Mouse (Mus musculus) hindbrain, postnatal 0 days (tissue): ENCODE data around the gene Ppp1r18. TPM values are rescaled to one million over a fixed set of nuclear protein-coding genes. Genes with fewer than 3 reads are reported as not detected.

Source experiments
- ATAC-seq: fragments of 200-750 bp; cut with Nextera tagmentation; 2 replicates; pipeline ENCODE4 v1.8.0; 2017; ENCODE audit warnings: mild to moderate bottlenecking, moderate TSS enrichment, moderate library complexity
- DNase-seq: peaks from one replicate; pipeline ENCODE4 v3.0.0-alpha.2; 2015; ENCODE audit warnings: low spot score
- H3K27ac ChIP-seq: fragments of 300-500 bp; sonication (generic); 2 replicates; pipeline ENCODE4 v1.5.1; 2014; ENCODE audit warnings: mild to moderate bottlenecking
- H3K27me3 ChIP-seq: fragments of 300-500 bp; sonication (generic); 2 replicates; pipeline ENCODE4 v1.6.1; 2014; ENCODE audit warnings: low read length, mixed read lengths; ENCODE audit not compliant: insufficient read depth
- H3K36me3 ChIP-seq: fragments of 300-500 bp; sonication (generic); 2 replicates; pipeline ENCODE4 v1.6.1; 2014; ENCODE audit warnings: low read length, mixed read lengths; ENCODE audit not compliant: insufficient read depth
- H3K4me1 ChIP-seq: fragments of 300-500 bp; sonication (generic); 2 replicates; pipeline ENCODE4 v1.6.1; 2014; ENCODE audit warnings: antibody characterized with exemption, low read length, mixed read lengths; ENCODE audit not compliant: insufficient read depth
- H3K4me2 ChIP-seq: fragments of 300-500 bp; sonication (generic); 2 replicates; pipeline ENCODE4 v1.6.1; 2014; ENCODE audit warnings: low read depth, mild to moderate bottlenecking, low read length, moderate library complexity, mixed read lengths
- H3K4me3 ChIP-seq: fragments of 300-500 bp; sonication (generic); 2 replicates; pipeline ENCODE4 v1.5.1; 2014; ENCODE audit warnings: low read length
- H3K9ac ChIP-seq: fragments of 300-500 bp; sonication (generic); replicated peaks from 2 replicates; pipeline ENCODE4 v1.6.1; 2014; ENCODE audit warnings: mild to moderate bottlenecking, low read length, moderate library complexity, mixed read lengths
- H3K9me3 ChIP-seq: fragments of 300-500 bp; sonication (generic); 2 replicates; pipeline ENCODE4 v1.6.1; 2016; ENCODE audit warnings: low read length, mixed read lengths
- CTCF ChIP-seq: IDR thresholded peaks from 2 replicates; pipeline ENCODE4 v1.5.1; 2016; ENCODE audit warnings: antibody characterized with exemption, control low read depth, low read depth
- WGBS: fragments of 180-500 bp; shearing (Covaris S2); extraction: QIAGEN DNeasy Blood & Tissue Kit; methylation state at CpG from one replicate; pipeline ENCODE4 v1.1.7; 2014; 5-methylcytosine and 5-hydroxymethylcytosine counted together
- polyA plus RNA-seq: library from polyadenylated mRNA; unstranded; fragments of >200 nt; fragmentation: Nextera tagmentation; extraction: Ambion mirVana; gene quantifications from 2 replicates; pipeline ENCODE4 v1.2.1, GENCODE M21; 2015
- total RNA-seq: library from RNA; depleted of rRNA; stranded (reverse); fragments of >200 nt; gene quantifications from 2 replicates; pipeline ENCODE4 v1.2.3, GENCODE M21; 2014

Gene Ppp1r18
- total and polyA plus RNA-seq, 2 experiments from 2014 or later: 18.4 to 34.3 TPM

GRCm38 (mm10) chr17:35866911-35867890, 1.8 kb downstream of the Ppp1r18 start:
- Histone ChIP-seq H3K9me3 (no peaks in the 10 kb centered on the region), H3K27ac (peak overlapping the region; percentile 95), H3K4me1 (peaks cover 19% of the 10 kb centered on the region), H3K9ac (peak overlapping the region; percentile 84), H3K4me3 (peak overlapping the region; percentile 56), H3K4me2 (peak overlapping the region; percentile 93), H3K27me3 (no peaks in the 10 kb centered on the region), H3K36me3 (no peaks in the 10 kb centered on the region)
- 8% methylated on average over 26 of the region's 26 CpGs for WGBS
- ATAC-seq: no peak
- peak; percentile 31; the same call in 1 of the 2 replicates for TF ChIP-seq CTCF
- DNase-seq: peak; percentile 33

- H3K4me3 ChIP-seq: peak overlapping the region; percentile 56
- H3K36me3 ChIP-seq: no peaks in the 10 kb centered on the region
- no peaks in the 10 kb centered on the region for H3K9me3 ChIP-seq
- peak overlapping the region; percentile 93 for H3K4me2 ChIP-seq
- TF ChIP-seq CTCF: no peak
- peak overlapping the region; percentile 95 for H3K27ac ChIP-seq
- ATAC-seq: no peak
- WGBS: 25% methylated on average over 16 of the region's 17 CpGs
- no peaks in the 10 kb centered on the region for H3K27me3 ChIP-seq
- peaks cover 19% of the 10 kb centered on the region for H3K4me1 ChIP-seq
- peak overlapping the region; percentile 84 for H3K9ac ChIP-seq
- DNase-seq: no peak
Measured at GRCm38 (mm10) chr17:35868165-35868820, 2.9 kb downstream of the Ppp1r18 start.

DNA sequence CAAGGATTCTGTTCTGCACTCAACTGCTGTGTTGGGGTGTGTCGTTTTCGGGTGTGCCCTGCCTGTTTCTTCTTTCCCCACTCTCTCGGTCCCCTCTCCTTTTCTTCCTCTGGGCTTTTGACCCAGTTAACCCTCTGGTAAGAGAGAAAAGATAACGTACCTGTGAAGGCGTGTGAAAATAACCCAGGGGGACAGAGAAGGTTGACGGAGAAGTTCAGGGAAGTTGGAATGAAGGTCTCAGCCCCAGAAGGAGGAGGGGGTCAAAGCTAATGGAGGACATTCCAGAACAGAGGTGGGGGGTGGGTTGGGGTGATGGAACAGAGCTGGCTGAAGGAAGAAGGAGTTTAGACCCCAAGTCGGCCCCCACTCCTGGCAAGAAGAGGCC, 3.6 kb downstream of the Ppp1r18 start:
- Histone ChIP-seq H3K27me3 (no peaks in the 10 kb centered on the region), H3K4me3 (peak overlapping the region; percentile 56), H3K36me3 (no peaks in the 10 kb centered on the region), H3K27ac (peak overlapping the region; percentile 95), H3K9me3 (no peaks in the 10 kb centered on the region), H3K4me1 (peaks cover 19% of the 10 kb centered on the region), H3K9ac (peak overlapping the region; percentile 84), H3K4me2 (peak overlapping the region; percentile 93)
- no peak for TF ChIP-seq CTCF
- ATAC-seq: no peak
- DNase-seq: no peak
- WGBS: under 1% methylated on average over 7 of the region's 7 CpGs

DNA sequence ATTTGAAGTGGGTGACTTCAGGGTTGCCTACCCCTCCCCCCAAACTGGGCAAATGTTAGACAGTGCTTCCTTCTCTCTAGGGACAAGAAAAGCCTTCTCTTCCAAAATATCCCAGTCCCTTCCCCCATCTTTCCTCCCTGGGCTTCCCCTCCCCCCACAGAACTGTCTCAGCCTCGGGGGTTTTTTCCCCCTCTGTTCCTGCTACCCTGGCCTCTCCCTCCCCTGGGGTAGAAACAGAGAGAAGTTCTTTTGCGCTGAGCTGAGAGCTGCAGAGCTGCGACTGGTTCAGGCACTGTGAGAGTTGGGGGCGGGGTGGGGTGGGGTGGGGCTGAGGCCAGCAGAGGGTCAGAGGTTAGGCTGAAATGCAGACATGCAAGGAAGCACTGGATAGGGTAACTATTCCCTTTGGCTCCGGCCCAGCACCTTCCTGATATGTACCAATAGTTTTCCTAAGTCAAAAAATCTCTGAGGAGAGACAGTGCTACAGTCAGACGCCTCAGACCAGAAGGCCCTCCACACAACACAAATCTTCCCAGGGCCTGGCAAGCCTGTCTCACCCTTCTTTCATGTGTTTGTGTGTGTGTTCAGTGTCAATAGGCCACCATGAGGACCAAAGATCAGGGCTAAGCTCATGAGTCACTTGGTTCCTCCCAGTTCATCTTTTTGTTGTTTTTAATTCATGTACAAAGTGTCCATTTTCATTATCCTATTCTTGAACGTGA, 4.1 kb downstream of the Ppp1r18 start:
- Histone ChIP-seq H3K36me3 (no peaks in the 10 kb centered on the region), H3K27me3 (no peaks in the 10 kb centered on the region), H3K4me3 (peak overlapping the region; percentile 56), H3K27ac (peak overlapping the region; percentile 95), H3K9ac (peak overlapping the region; percentile 84), H3K4me1 (peaks cover 19% of the 10 kb centered on the region), H3K4me2 (peak overlapping the region; percentile 93), H3K9me3 (no peaks in the 10 kb centered on the region)
- ATAC-seq (no peak), DNase-seq (peak; percentile 58)
- no peak for TF ChIP-seq CTCF
- WGBS: 2% methylated on average over 7 of the region's 7 CpGs

- peak overlapping the region; percentile 56 for H3K4me3 ChIP-seq
- ATAC-seq (no peak), DNase-seq (no peak)
- no peaks in the 10 kb centered on the region for H3K9me3 ChIP-seq
- peaks cover 19% of the 10 kb centered on the region for H3K4me1 ChIP-seq
- no peak for TF ChIP-seq CTCF
- H3K4me2 ChIP-seq: peak overlapping the region; percentile 93
- peaks cover 3% of the 10 kb centered on the region; the same call in 1 of the 2 replicates for H3K36me3 ChIP-seq
- WGBS: 65% methylated on average over 8 of the region's 9 CpGs
- H3K27me3 ChIP-seq: no peaks in the 10 kb centered on the region
- peak overlapping the region; percentile 24; the same call in 1 of the 2 replicates for H3K9ac ChIP-seq
- H3K27ac ChIP-seq: peak overlapping the region; percentile 95
Measured at GRCm38 (mm10) chr17:35870151-35870883, 4.9 kb downstream of the Ppp1r18 start.
